Mouse (Mus musculus) layer of hippocampus, postnatal 10 days (tissue): ENCODE results near the gene Fgf2. TPM values are rescaled to one million over a fixed set of nuclear protein-coding genes. Genes with fewer than 3 reads are reported as not detected.
A peak's percentile ranks its signal among the peaks of the same experiment; 100 is the strongest.

ENCODE experiments used
- DNase-seq, 2 experiments: peaks; one replicate each; pipeline ENCODE4 v3.0.0; 2021; ENCODE audit warnings: low spot score in 2 of 2
- long read RNA-seq: library from polyadenylated mRNA; stranded (forward); transcript quantifications from one replicate; pipeline ENCODE4 v2.0.0, GENCODE M21; 2023
- total RNA-seq, 2 experiments: library from RNA; stranded (reverse); gene quantifications; 2 replicates each; pipeline ENCODE4 v1.2.3; 2021

Gene Fgf2
- total RNA-seq = 1 to 10 TPM; 3.8 to 4.5 TPM
- long read RNA-seq, partial matches to known transcripts = 0 of 1 reads
- long read RNA-seq, other reads (novel, unspliced or antisense) = 1 of 1 reads

GRCm38 (mm10) chr3:37348221-37349165 lies at the start of gene Fgf2:
Gene Fgf2, plus strand, starts transcription at chr3:37348346.
- peak; percentile 19 to 35 for DNase-seq

GRCm38 (mm10) chr3:37299470-37299869 lies 48.7 kb upstream of the Fgf2 start:
- DNase-seq = no peak

GRCm38 (mm10) chr3:37302685-37303084 lies 45.5 kb upstream of the Fgf2 start:
- peak; percentile 42 to 61 for DNase-seq

- DNase-seq = no peak
Measured at GRCm38 (mm10) chr3:37303392-37304139, 44.6 kb upstream of the Fgf2 start.

- DNase-seq = no peak
Measured at GRCm38 (mm10) chr3:37311897-37312369, 36.2 kb upstream of the Fgf2 start.

GRCm38 (mm10) chr3:37312370-37312941 lies 35.7 kb upstream of the Fgf2 start, which contains the start of the genes Bbs12 and Cetn4:
Gene Bbs12, plus strand, starts transcription at chr3:37312554.
Gene Cetn4, minus strand, starts transcription at chr3:37312708.
- DNase-seq = peak; percentile 99 to 100

GRCm38 (mm10) chr3:37313371-37313770 lies 34.8 kb upstream of the Fgf2 start:
- no peak for DNase-seq

GRCm38 (mm10) chr3:37316233-37316632 lies 31.9 kb upstream of the Fgf2 start:
- no peak for DNase-seq

- no peak for DNase-seq
Measured at GRCm38 (mm10) chr3:37324310-37324709, 23.8 kb upstream of the Fgf2 start.

- DNase-seq = no peak
Measured at GRCm38 (mm10) chr3:37325317-37326112, 22.6 kb upstream of the Fgf2 start.

- no peak for DNase-seq
Measured at GRCm38 (mm10) chr3:37326627-37327026, 21.5 kb upstream of the Fgf2 start.

- DNase-seq = no peak
Measured at GRCm38 (mm10) chr3:37328489-37328888, 19.7 kb upstream of the Fgf2 start.

GRCm38 (mm10) chr3:37329963-37330362 lies 18.2 kb upstream of the Fgf2 start:
- no peak for DNase-seq

- no peak for DNase-seq
Measured at GRCm38 (mm10) chr3:37331999-37332449, 16.1 kb upstream of the Fgf2 start.

- DNase-seq = no peak
Measured at GRCm38 (mm10) chr3:37334053-37334452, 14.1 kb upstream of the Fgf2 start.

- DNase-seq = no peak
Measured at GRCm38 (mm10) chr3:37341110-37341509, 7.0 kb upstream of the Fgf2 start.

GRCm38 (mm10) chr3:37342811-37343210 lies 5.3 kb upstream of the Fgf2 start:
- no peak for DNase-seq

- no peak for DNase-seq
Measured at GRCm38 (mm10) chr3:37347671-37348070, 475 bp upstream of the Fgf2 start.

- DNase-seq = no peak
Measured at GRCm38 (mm10) chr3:37349166-37349548, 1.0 kb downstream of the Fgf2 start.

- DNase-seq = no peak
Measured at GRCm38 (mm10) chr3:37350386-37350785, 2.2 kb downstream of the Fgf2 start.
